Mouse (Mus musculus): ENCODE measurements at regions not wholly inside any gene's neighbourhood (a gene's known extent, or its start where the extent isn't known, plus 50 kb on each side); places are given as distances from the start of the nearest gene placed in this dataset.

GRCm38 (mm10) chr2:61029706-61030105 is 66.7 kb upstream of the Rbms1 start:
- ATAC-seq (replicated peaks; ENCODE audit: poor library complexity, severe bottlenecking): no peak

GRCm38 (mm10) chr2:61028578-61028977 is 65.6 kb upstream of the Rbms1 start:
- peak; percentile 68 for ATAC-seq (replicated peaks; ENCODE audit: poor library complexity, severe bottlenecking)

- ATAC-seq (replicated peaks; ENCODE audit: poor library complexity, severe bottlenecking): no peak; the same call in 1 of the 2 replicates
Measured at GRCm38 (mm10) chr2:61027686-61028085, 64.7 kb upstream of the Rbms1 start.

GRCm38 (mm10) chr2:61022411-61022810 is 59.4 kb upstream of the Rbms1 start:
- ATAC-seq (replicated peaks; ENCODE audit: poor library complexity, severe bottlenecking): no peak

- no peak for ATAC-seq (replicated peaks; ENCODE audit: poor library complexity, severe bottlenecking)
Measured at GRCm38 (mm10) chr2:61020791-61021190, 57.8 kb upstream of the Rbms1 start.

DNA sequence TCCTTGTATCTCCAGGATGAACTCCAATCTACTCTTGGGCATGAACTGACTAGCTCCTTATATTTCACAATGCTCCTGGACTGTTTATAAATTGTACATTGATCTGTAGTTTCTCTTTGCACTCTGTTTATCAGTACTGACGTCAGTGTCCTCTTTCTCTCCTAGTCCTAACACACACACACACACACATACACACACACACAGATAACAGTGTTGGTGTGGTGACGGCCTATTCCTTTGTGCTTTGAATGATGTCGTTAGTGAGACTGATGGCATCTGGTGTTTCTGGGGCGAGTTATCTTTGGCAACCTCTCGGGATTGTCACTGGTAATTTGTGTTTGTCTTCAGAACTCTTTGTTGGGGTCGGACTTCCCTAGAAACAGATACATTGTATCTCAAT is 50.0 kb upstream of the Rbms1 start:
- ATAC-seq (replicated peaks; ENCODE audit: poor library complexity, severe bottlenecking): no peak

All from granulocyte monocyte progenitor cell, adult 5-6 weeks (primary cell).